Mouse (Mus musculus): ENCODE measurements around the gene Cfap61. TPM values are rescaled to one million over a fixed set of nuclear protein-coding genes. Genes with fewer than 3 reads are reported as not detected.

Gene Cfap61
- polyA plus RNA-seq, 1 experiment from 2014 or later: 2.7 TPM

DNA sequence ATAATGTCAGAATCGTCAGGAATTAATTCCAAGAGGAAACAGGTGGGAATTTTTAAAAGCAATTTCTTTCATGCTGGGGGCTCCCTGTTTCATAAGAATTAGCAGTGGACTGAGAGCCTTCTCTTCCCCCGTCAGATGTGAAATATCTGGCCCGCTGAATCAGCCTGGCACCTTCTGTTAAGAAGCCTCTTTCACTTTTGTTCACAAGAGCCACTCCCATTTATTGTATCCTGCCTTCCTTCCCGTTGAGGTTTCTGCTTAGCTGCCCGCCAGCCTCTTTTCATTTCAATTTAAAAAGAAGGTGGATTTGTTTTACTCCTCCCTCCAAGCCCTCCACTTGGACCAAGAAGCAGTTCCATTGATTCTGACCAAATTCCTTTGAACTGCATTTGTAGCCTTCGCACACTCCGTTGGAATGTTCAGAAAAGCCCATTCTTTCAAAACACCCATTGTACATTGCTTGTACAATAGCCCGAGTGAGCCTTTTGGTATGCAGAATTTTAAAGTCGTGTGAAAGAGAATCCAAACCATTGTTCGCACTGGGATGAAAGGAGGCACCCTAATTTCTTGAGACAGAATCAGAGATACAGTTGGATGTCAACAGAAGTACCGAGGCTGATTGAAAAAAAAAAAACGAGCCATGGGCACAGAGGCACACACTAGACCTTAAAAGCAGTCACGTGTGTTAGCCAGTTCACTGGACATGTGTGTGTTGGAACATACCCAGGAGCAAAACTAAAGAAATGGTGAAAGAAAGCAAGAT, 127.9 kb downstream of the Cfap61 start:
- Histone ChIP-seq H3K27me3 (replicated peaks) (no peaks in the 10 kb centered on the region), H3K9me3 (replicated peaks) (no peaks in the 10 kb centered on the region), H3K4me3 (replicated peaks) (0 out of 2 replicates have a peak overlapping the region, but pooled peaks have one; percentile 0), H3K36me3 (no peaks in the 10 kb centered on the region), H3K4me2 (peak overlapping the region; percentile 40), H3K27ac (replicated peaks) (no peak overlapping the region), H3K9ac (replicated peaks) (no peak overlapping the region), H3K4me1 (peaks cover 24% of the 10 kb centered on the region)
- 6% methylated on average over 13 of the region's 13 CpGs for WGBS
- ATAC-seq (ENCODE audit: low FRiP score): no peak

DNA sequence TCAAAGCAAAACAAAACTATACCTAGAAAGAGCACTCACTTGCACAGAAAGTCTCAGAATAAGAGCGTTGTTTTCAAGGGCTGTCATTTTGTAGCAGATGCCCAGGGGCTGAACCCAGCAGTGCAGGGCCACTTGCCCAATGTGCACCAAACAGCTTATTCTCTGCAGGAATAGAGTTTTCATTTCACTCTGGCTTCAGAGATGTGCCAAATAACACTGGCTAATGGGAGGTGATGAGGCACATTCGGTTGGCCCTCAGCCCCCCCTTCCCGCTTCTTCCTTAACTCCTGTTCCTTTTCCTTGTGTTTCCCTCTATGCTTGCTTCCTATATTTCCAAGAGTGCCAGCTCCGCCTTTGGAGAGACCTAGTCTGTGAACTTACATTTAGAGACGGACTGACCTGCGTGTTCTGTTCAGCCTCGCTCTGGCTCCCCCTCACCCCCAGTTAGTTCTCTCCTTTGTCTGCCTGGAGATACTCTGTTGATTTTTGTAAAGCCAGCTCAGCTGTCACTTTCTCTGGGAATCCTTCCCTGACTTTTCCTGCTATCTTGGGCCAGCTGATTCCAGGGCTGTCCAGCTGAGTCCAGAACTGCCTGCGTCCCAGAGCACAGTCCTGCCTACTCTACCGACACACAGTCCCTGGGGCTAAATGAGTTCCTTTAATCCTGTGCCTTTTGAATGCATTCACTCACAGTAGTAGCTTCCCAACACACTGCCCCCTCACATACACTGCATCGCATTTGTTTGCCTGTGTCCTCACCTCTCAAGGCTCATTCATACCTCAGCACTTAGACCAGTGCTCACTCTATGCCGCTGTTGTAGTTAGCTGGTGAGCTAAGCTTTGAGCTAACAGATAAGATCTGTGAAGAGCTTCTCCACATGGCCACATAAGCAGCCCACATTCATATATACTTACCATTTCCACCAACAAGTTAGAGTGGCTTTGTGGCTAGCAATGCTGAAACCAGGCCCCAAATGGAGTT, 128.8 kb downstream of the Cfap61 start:
- no peak overlapping the region for H3K4me3 ChIP-seq (replicated peaks)
- no peak overlapping the region for H3K9ac ChIP-seq (replicated peaks)
- H3K36me3 ChIP-seq: no peaks in the 10 kb centered on the region
- no peaks in the 10 kb centered on the region for H3K27me3 ChIP-seq (replicated peaks)
- H3K27ac ChIP-seq (replicated peaks): no peak overlapping the region
- no peaks in the 10 kb centered on the region for H3K9me3 ChIP-seq (replicated peaks)
- peak overlapping the region; percentile 40 for H3K4me2 ChIP-seq
- ATAC-seq (ENCODE audit: low FRiP score): peak; percentile 30; the same call in 1 of the 2 replicates
- H3K4me1 ChIP-seq: peaks cover 24% of the 10 kb centered on the region
- 37% methylated on average over 11 of the region's 11 CpGs for WGBS

DNA sequence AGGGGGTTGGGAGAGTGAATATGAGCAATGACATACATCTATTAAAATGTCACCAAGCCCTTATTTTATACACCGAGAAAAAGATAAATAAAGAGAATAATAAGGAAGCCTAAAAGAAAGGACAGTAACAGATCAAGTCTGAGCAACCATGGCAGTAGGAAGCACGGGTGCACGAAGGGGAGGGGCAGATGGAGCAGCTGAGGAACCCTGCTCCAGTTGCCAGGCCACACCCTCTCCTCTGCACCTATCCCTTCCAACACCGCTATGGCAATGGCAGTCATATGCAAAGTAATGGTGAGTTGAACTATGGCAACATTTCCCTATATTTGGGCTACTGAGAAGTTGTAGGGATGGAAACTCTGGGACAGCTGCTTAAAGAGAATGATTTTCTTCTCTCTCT, 132.8 kb downstream of the Cfap61 start:
- ATAC-seq (ENCODE audit: low FRiP score): no peak
- no peaks in the 10 kb centered on the region for H3K9me3 ChIP-seq (replicated peaks)
- H3K27ac ChIP-seq (replicated peaks): no peak overlapping the region
- no peak overlapping the region for H3K4me2 ChIP-seq
- no peak overlapping the region for H3K9ac ChIP-seq (replicated peaks)
- H3K4me1 ChIP-seq: peaks cover 14% of the 10 kb centered on the region
- H3K4me3 ChIP-seq (replicated peaks): no peak overlapping the region
- no peaks in the 10 kb centered on the region for H3K36me3 ChIP-seq
- 47% methylated on average over 4 of the region's 4 CpGs for WGBS
- no peaks in the 10 kb centered on the region for H3K27me3 ChIP-seq (replicated peaks)

DNA sequence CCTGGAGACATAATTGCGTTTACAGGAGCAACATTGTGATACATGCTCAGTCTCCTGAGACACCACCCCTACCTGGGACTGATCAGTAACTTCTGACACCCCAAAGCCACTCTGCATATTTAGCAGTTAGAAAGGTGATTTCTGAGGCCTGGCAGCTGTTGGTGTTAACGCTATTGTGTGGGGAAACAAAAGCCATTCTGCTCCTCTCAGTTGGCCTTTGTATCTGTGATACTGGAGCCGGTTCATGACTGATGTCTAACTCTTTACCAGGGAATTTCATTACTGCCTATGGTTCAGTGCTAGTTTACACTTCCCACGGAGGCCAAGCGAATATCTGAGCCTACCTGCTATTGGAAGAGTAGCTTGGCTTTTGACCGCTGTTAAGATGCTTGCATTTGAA, 138.7 kb downstream of the Cfap61 start:
- H3K27ac ChIP-seq (replicated peaks): no peak overlapping the region
- H3K4me1 ChIP-seq: no peaks in the 10 kb centered on the region
- no peak overlapping the region for H3K4me3 ChIP-seq (replicated peaks)
- WGBS: 23% methylated on average over 6 of the region's 6 CpGs
- no peaks in the 10 kb centered on the region for H3K27me3 ChIP-seq (replicated peaks)
- ATAC-seq (ENCODE audit: low FRiP score): no peak
- H3K9me3 ChIP-seq (replicated peaks): no peaks in the 10 kb centered on the region
- no peak overlapping the region for H3K9ac ChIP-seq (replicated peaks)
- no peaks in the 10 kb centered on the region for H3K36me3 ChIP-seq
- no peak overlapping the region for H3K4me2 ChIP-seq

DNA sequence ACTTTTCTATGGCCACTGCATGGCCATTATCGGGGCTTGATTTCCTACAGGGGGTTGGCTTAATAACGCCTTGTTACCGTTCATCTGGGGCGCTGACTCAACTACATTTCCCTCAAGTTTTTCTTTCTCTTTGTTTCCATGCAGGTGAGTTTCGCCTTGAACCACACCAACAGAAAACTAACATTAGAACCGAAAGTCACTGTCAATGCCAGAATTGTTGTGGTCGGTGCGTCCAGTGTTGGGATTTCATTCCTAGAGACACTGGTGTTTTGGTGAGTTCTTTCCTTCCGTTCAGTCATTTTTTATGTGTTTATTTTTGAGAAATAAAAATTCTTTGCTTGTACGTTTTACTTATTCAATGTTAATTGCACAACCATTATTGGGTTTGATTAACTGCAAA, 142.5 kb downstream of the Cfap61 start:
- no peak overlapping the region for H3K4me2 ChIP-seq
- H3K4me1 ChIP-seq: no peaks in the 10 kb centered on the region
- no peaks in the 10 kb centered on the region for H3K36me3 ChIP-seq
- no peak for ATAC-seq (ENCODE audit: low FRiP score)
- no peaks in the 10 kb centered on the region for H3K9me3 ChIP-seq (replicated peaks)
- H3K27ac ChIP-seq (replicated peaks): no peak overlapping the region
- H3K27me3 ChIP-seq (replicated peaks): no peaks in the 10 kb centered on the region
- H3K4me3 ChIP-seq (replicated peaks): no peak overlapping the region
- no peak overlapping the region for H3K9ac ChIP-seq (replicated peaks)
- 92% methylated on average over 10 of the region's 10 CpGs for WGBS

DNA sequence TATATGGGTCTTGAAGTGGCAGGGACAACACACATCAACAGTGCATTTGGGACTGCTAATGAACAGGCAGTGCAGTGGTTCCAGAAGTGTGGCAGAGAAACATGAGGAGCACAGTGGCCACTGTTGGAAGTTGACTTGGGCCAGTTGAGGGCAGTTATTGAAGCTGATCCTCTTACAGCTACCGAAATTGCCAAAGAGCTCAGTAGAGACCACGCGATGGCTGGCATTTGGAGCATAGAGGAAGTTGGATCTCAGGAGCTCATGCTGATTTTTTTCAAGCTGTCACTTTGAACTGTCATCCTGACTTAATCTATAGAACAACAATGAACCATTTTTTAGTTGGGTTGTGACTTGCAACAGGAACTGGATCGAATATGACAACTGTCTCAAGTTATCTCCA, 145.7 kb downstream of the Cfap61 start:
- 95% methylated on average over 4 of the region's 4 CpGs for WGBS
- H3K27ac ChIP-seq (replicated peaks): no peak overlapping the region
- no peaks in the 10 kb centered on the region for H3K36me3 ChIP-seq
- H3K9ac ChIP-seq (replicated peaks): no peak overlapping the region
- H3K4me2 ChIP-seq: no peak overlapping the region
- H3K9me3 ChIP-seq (replicated peaks): no peaks in the 10 kb centered on the region
- no peak overlapping the region for H3K4me3 ChIP-seq (replicated peaks)
- no peak for ATAC-seq (ENCODE audit: low FRiP score)
- no peaks in the 10 kb centered on the region for H3K4me1 ChIP-seq
- no peaks in the 10 kb centered on the region for H3K27me3 ChIP-seq (replicated peaks)

DNA sequence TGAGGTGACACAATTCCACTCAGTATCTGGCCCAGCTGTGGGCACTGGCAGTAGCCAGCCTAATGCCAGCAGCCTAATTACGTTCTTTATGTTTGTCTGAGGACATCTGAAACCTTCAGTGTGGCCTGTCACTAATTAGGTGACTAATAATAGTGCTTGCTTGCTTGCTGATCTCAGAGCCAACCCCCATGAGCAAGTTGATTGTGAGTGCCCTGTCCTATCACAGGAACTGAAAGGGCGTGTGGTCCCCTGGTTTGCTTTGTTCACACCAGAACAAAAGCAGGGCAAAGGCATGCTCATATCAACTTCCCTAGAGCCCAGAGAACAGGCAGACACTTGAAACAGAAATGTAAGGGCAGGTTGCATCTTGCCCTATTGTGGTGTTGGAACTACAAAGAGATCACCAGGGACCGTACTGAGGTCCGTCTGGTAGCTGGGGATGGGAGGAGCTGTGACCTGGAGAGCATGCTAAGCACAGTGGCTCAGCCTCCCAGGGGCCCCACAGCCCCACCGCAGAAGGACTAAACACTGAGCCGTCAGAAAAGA, 148.8 kb downstream of the Cfap61 start:
- no peak overlapping the region for H3K4me3 ChIP-seq (replicated peaks)
- H3K36me3 ChIP-seq: no peaks in the 10 kb centered on the region
- WGBS: 43% methylated on average over 6 of the region's 6 CpGs
- no peak overlapping the region for H3K27ac ChIP-seq (replicated peaks)
- no peak for ATAC-seq (ENCODE audit: low FRiP score)
- H3K9me3 ChIP-seq (replicated peaks): no peaks in the 10 kb centered on the region
- H3K27me3 ChIP-seq (replicated peaks): no peaks in the 10 kb centered on the region
- H3K4me2 ChIP-seq: no peak overlapping the region
- no peak overlapping the region for H3K9ac ChIP-seq (replicated peaks)
- H3K4me1 ChIP-seq: no peaks in the 10 kb centered on the region

DNA sequence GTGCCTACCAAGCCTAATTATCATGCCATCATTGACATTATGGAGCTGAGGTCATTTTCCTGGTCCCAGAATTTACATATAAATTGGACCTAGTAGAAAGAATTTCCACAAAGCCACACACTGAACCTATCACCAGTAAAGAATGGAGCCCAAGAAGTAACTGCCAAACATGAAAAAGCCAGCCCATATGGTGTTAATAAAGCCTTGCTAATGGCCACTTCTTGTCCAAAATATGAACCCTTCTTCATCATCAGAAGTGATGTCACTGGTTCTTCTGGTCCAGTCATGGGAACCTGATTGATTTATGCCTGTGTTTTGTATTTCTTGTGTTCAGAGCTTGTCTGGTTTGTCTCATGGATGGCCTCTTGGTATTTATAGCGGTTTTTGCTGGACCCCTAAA, 152.8 kb downstream of the Cfap61 start:
- WGBS: 88% methylated on average over 1 of the region's 1 CpGs
- Histone ChIP-seq H3K9ac (replicated peaks) (no peak overlapping the region), H3K9me3 (replicated peaks) (no peaks in the 10 kb centered on the region), H3K4me2 (no peak overlapping the region), H3K4me1 (peaks cover 9% of the 10 kb centered on the region; the same call in 1 of the 2 replicates), H3K36me3 (no peaks in the 10 kb centered on the region), H3K27ac (replicated peaks) (no peak overlapping the region), H3K4me3 (replicated peaks) (no peak overlapping the region), H3K27me3 (replicated peaks) (no peaks in the 10 kb centered on the region)
- ATAC-seq (ENCODE audit: low FRiP score): no peak

DNA sequence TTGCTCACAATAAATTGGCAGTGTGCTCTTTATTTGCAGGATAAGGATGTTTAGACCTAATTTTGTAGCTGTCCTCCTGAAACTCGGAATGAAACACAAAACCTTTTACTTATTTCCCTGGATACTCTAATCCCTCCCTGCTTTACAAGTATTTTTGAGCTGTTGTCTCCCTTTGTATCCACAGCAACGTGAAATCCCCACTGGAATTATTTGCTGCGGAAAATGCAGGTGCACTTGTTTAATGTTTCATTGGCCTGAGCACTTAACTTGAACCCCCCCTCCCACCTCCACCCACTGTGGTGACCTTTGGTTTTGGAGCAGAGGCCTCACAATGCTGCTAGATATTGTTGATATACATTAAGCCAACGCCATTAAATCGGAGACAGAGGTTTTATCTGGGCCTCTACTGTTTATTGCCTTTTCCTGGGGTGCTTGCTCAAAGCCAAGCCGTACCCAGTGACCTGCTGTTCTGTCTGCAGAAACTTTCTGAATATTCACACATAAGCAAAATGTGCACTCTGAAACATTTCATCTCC, 154.6 kb downstream of the Cfap61 start:
- Histone ChIP-seq H3K4me2 (no peak overlapping the region), H3K4me3 (replicated peaks) (no peak overlapping the region), H3K36me3 (no peaks in the 10 kb centered on the region), H3K27ac (replicated peaks) (no peak overlapping the region), H3K9ac (replicated peaks) (no peak overlapping the region), H3K4me1 (peaks cover 9% of the 10 kb centered on the region; the same call in 1 of the 2 replicates), H3K27me3 (replicated peaks) (no peaks in the 10 kb centered on the region), H3K9me3 (replicated peaks) (no peaks in the 10 kb centered on the region)
- no peak for ATAC-seq (ENCODE audit: low FRiP score)
- 27% methylated on average over 6 of the region's 6 CpGs for WGBS

DNA sequence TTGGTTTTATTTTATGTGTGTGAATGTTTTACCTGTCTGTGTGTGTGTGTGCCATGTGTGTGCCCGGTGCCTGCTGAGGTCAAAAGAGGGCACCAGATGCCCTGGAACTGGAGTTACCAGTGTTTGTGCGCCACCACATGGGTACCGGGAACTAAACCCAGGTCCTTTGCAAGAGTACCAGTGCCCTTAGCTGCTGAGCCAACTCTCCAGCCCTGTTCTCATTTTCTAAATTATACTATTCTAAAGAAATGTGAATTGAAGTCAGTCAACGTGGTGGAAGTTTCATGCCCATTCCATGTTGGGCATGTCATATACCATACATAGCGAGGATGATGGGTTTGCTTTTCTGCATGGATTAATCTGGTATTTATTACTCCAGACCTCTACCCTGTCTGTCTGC, 162.9 kb downstream of the Cfap61 start:
- Histone ChIP-seq H3K4me2 (no peak overlapping the region), H3K9me3 (replicated peaks) (no peaks in the 10 kb centered on the region), H3K27me3 (replicated peaks) (no peaks in the 10 kb centered on the region), H3K36me3 (no peaks in the 10 kb centered on the region), H3K4me3 (replicated peaks) (no peak overlapping the region), H3K27ac (replicated peaks) (no peak overlapping the region), H3K9ac (replicated peaks) (no peak overlapping the region), H3K4me1 (no peaks in the 10 kb centered on the region)
- 95% methylated on average over 5 of the region's 5 CpGs for WGBS
- ATAC-seq (ENCODE audit: low FRiP score): no peak

DNA sequence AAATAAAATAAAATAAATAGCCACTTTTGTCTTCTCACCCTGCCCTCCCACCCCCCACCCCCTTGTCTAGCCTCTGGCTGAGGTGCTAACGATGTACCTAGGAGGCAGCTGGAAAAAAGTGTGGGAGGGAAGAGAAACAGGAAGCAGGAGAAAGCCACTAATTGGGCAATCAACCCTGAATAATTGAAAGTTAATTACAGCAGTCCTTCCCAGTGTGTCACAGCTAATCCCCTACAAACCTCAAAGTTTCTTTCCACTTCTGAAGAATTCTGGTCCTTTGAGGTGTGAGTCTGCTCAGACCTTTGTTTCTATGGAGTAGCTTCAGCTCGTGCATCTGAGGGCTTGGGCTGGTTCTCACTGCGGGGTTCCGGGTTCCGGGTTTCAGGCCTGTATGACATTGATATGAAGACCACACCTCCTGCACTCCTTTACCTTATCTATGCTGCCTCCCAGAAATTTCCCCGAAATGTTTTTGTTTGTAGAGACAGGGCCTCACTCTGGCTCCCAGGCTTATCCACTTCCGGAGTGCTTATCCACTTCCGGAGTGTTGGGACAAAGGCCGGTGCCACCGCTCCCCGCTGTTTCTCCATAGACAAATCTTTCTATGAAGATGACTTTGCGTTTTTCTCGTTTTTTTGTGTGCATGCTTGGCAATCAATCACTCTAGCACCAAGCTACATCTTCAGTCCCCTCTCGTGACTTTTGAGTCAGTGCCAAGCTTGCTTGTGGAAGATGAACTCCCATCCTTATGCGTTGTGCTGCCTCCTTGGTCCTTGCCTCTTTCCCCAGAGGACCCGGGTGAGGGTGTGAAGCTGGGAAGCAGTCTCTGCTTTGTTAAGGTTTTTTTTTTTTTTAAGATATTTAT, 164.5 kb downstream of the Cfap61 start:
- H3K4me2 ChIP-seq: no peak overlapping the region
- H3K36me3 ChIP-seq: no peaks in the 10 kb centered on the region
- no peaks in the 10 kb centered on the region for H3K27me3 ChIP-seq (replicated peaks)
- no peak overlapping the region for H3K27ac ChIP-seq (replicated peaks)
- no peaks in the 10 kb centered on the region for H3K4me1 ChIP-seq
- no peak overlapping the region for H3K9ac ChIP-seq (replicated peaks)
- no peak overlapping the region for H3K4me3 ChIP-seq (replicated peaks)
- ATAC-seq (ENCODE audit: low FRiP score): no peak
- H3K9me3 ChIP-seq (replicated peaks): no peaks in the 10 kb centered on the region
- 65% methylated on average over 16 of the region's 16 CpGs for WGBS
